Mouse (Mus musculus): Measurements from ENCODE around the gene Styk1. TPM values are rescaled to one million over a fixed set of nuclear protein-coding genes. Genes with fewer than 3 reads are reported as not detected.

Styk1 gene
- 1 to 10 TPM; 2.3 to 2.4 TPM for total RNA-seq (2023)

DNA sequence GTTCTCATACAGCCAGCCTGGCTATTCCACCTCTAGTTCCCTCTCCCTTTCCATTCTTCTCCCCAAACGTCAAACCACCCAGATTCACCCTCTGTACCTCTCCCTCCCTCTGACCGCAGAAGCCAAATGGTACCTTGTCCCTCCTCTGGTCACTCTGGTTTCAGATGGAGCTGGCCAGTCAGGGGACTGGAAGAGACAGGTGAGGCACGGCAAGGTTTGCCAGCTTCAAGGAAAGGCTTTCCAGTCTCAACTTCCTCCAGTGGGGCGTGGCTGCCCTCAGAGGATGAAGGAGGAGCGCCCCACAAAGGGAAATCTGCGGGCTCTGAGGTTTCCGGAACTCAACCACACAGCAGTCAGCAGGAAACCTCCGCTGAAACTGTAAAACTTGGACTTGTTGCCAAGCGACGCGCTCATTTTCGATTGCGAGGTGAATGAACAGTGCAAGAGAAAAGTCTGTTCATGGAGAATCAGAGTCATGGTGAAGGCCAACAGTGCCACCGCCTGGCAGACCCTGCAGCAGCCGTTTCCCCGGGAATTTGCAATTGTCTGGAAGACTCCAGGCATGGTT, at the start of gene Styk1:
Gene Styk1 (minus strand): TSS at position 246 of the 568 bp plus-strand sequence.

DNA sequence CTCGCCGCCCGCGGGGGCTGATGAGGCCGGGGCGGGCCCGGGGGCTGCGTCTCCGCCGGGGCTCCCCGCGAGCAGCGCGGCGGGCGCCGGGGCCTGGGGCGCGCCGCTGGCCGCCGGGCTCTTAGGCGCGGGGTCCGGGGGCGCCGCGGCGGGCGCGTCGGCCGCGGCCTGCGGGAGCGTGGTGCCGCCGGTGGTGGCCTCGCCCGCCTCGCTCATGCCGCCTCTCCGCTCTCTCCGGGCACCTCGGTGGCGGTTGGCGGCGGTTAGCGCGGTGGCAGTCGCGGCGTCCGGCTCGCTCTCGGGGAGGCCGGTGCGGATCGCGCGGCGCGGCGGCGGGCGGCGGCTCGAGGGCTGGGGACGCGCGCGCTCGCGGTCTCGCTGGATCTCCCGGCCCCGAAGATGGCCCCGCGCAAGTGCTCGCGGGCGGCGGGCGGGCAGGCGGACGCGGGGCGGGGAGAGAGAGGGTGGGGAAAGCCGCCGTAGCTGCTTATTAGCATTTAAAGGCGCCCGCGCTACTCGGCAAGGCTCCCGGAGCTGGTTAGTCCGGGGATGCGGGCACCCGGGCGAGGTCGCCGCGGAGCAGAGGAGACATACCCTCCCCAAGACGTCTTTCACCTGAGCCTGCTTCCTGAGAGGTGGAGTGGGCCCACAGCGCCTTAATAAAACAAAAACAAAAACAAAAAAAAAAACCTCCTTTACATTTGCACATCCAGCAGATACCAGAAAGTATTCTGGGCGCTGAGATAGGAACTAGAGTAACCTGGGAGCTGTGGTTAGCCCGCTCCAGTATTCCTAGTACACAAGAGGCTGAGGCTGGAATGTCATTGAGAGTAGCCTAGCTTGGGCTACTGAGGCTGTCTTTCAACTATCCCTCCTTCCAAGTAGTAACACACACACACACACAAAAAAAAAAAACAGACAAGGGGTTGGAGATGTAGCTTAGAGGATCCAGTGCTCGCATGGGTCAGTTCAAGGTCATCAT, 34.9 kb upstream of the Styk1 start, which contains the start of gene Ybx3:
Gene Ybx3 (minus strand): TSS at position 437 of the 982 bp plus-strand sequence.

DNA sequence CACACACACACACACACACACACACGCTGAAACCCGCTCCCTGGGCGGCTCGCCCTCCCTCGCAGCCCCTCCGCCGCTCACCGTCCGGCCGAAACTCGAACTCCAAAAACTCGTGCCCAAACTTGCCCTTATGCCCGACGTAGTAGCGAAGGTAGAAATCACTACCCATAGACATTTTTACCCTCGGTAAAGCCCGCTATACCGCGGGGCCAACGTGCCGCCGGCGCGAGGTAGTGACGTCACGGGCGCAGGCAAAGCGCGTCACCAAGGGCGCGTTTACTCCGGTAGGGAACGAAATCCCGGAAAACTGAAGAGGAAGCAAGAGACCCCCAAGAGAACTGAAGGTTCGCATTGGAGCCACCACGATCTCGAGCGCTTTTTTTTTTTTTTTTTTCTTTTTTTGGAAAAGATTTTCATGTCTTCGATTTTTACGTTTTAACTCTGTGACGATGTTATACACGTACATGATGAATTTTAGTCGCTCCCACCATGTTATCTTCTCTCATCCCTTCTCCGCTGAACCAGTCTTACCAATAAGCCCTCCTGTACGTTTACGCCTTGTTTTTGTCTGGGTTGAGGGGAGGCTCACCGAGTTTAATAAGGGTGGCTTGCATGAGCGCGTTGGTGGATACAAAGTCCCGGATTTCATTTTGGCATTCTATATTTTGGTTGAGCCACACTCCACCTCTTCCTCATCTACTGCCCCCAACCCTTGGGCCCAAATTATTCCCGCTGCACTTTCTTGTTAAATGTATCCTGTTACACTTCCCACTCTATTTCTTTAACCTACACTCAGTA, 60.2 kb downstream of the Styk1 start, which contains the start of gene Magohb:
Gene Magohb (minus strand): TSS at position 254 of the 798 bp plus-strand sequence.

Other genes with a start within 250 kb of the Styk1 start
- gene Klra2, start 106.2 kb downstream of the Styk1 start, total RNA-seq (2023): 10 to 100 TPM; 69.6 to 87.4 TPM
- gene Magohb, start 60.4 kb downstream of the Styk1 start, total RNA-seq (2023): 10 to 100 TPM; 13.6 to 14.9 TPM
- gene Ybx3, start 34.9 kb upstream of the Styk1 start, total RNA-seq (2023): 100 to 1,000 TPM; 112 to 127 TPM
- gene 5430401F13Rik, start 132.8 kb upstream of the Styk1 start, total RNA-seq (2023): not detected
- gene Gm6619, start 132.8 kb upstream of the Styk1 start, total RNA-seq (2023): not detected